Mouse (Mus musculus) erythroblast, embryonic 14.5 days (primary cell): ENCODE results near the gene Prep.

Experiments used
- GATA1 ChIP-seq: IDR thresholded peaks from 2 replicates; pipeline ENCODE4 v1.6.1; 2012; ENCODE audit warnings: low read length, inconsistent platforms, mixed read lengths
- TAL1 ChIP-seq: IDR thresholded peaks from 3 replicates; pipeline ENCODE4 v1.6.1; 2012; ENCODE audit warnings: low read length, inconsistent platforms, mixed read lengths

GRCm38 (mm10) chr10:45123011-45123410, 56.0 kb downstream of the Prep start:
- TF ChIP-seq TAL1, result no peak
- no peak for TF ChIP-seq GATA1
